Mouse (Mus musculus): ENCODE measurements around the gene Rbm20. TPM values are rescaled to one million over a fixed set of nuclear protein-coding genes. Genes with fewer than 3 reads are reported as not detected.

The Rbm20 gene
- polyA plus RNA-seq, 1 experiment, result 0.71 TPM

DNA sequence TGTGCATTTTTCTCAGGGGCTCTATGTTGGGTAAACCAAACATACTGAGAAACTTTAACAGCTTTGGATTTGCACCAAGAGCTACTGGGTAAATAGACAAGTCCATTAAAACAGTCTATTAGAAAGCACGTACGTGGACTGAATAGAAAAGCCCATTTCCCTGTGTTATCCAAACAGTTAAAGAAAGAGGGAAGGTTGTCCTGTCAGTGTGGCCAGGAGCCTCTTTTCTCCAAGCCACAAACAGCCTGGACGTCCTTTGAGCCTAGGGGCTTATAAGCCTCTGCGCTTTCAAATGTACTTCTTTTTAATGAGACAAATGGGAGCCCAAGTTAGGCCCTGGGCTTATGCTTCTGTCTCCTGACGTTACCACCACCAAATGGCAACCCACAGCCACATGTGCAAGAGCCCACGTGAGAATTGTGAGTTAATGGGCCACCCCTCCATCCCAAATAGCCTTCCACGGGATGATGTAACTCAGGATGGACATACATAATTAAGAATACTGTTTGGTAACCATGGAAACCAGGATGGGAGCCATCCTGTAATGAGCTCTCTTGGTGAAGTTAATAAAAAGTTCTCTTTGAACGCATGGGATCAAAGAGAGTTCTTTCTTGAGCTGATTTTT, 156.8 kb downstream of the Rbm20 start:
- Histone ChIP-seq H3K27ac (replicated peaks; ENCODE audit: low read depth, low read length) (no peak overlapping the region), H3K4me3 (ENCODE audit: insufficient read depth, low read depth, low read length) (no peak overlapping the region), H3K4me1 (ENCODE audit: control insufficient read depth, insufficient read depth, insufficient read length, low read length) (no peaks in the 10 kb centered on the region)

DNA sequence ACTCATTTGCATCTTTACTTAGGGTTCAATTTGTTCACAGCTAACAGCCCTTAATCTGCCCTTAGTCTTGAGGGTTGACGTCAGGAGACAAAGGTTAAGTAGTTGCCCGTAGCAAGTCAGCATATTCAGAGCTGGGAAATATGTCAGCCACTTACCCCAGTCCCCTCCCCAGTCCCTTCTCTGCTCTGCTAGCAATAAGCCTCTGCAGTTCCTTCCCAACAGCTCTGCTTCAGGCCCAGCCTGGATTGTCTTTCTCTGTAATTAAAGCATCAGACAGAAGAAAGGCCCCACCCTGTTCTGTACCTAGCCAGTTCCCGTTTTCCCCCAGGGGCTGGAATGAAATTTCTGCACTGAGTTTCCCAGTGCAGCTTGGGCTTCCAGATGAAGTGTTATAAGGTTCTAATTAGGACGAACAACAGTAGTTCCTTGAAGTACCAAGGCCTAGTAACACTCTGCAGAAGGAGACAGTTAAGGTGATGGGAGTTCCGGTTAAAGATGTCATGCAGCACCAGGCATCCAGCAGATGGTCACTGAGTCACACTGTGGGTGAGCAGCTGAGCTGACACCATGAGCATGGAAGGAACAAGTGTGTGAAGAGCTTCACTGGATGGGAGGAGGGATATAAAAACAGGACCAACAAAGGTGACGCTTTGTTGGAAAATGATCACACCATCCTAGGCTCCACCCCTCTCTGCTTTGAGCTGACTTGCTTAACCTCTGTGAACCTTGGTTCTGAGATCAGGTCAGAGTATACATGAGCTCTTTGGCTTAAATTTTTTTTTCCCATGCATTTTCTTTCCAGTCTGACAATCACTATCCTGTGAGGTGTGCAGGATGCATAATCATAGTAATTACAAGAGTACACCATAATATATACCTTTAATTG, 159.7 kb downstream of the Rbm20 start:
- Histone ChIP-seq H3K4me3 (ENCODE audit: insufficient read depth, low read depth, low read length) (no peak overlapping the region), H3K4me1 (ENCODE audit: control insufficient read depth, insufficient read depth, insufficient read length, low read length) (no peaks in the 10 kb centered on the region), H3K27ac (replicated peaks; ENCODE audit: low read depth, low read length) (no peak overlapping the region)

DNA sequence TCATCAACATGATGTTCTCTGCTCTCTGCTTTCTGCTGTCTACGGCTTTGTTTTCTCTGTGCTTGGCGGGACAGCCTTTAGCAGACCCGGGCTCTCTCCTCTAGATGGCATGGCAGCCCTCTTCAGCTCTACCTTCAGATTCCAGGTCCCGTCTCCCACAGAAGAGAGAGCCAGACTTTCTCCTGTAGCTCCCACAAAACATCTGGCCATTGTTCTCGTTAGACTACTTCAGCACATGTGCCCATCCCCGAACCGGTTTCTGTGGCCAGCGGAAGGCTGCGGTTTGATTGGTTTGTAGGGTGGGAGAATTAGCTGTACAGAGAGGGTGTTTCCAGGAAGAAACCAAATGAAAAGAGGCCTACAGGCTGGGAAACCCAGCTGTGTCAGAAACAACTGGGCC, 161.7 kb downstream of the Rbm20 start:
- Histone ChIP-seq H3K27ac (replicated peaks; ENCODE audit: low read depth, low read length) (no peak overlapping the region), H3K4me3 (ENCODE audit: insufficient read depth, low read depth, low read length) (no peak overlapping the region), H3K4me1 (ENCODE audit: control insufficient read depth, insufficient read depth, insufficient read length, low read length) (no peaks in the 10 kb centered on the region)

DNA sequence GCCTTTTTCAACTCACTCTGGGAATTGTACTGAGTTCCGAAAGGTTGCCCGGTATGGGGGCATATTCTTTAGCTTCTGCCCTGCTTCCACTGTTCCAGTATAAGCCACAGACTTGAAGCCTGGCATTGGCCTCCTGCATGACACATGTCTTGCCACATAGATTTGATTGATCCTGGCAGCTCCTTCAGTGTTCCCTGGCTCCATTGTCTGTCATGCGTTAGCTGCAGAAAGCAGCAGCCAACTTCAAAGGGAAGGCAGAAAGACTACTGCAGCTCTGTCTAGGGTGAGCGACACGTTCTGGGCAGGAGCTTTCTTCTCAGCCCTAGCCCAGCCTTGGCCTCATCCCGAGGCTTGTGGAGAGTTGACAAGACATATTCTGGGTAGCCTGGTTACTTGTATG, 162.7 kb downstream of the Rbm20 start:
- no peaks in the 10 kb centered on the region for H3K4me1 ChIP-seq (ENCODE audit: control insufficient read depth, insufficient read depth, insufficient read length, low read length)
- H3K4me3 ChIP-seq (ENCODE audit: insufficient read depth, low read depth, low read length), result no peak overlapping the region
- no peak overlapping the region for H3K27ac ChIP-seq (replicated peaks; ENCODE audit: low read depth, low read length)

DNA sequence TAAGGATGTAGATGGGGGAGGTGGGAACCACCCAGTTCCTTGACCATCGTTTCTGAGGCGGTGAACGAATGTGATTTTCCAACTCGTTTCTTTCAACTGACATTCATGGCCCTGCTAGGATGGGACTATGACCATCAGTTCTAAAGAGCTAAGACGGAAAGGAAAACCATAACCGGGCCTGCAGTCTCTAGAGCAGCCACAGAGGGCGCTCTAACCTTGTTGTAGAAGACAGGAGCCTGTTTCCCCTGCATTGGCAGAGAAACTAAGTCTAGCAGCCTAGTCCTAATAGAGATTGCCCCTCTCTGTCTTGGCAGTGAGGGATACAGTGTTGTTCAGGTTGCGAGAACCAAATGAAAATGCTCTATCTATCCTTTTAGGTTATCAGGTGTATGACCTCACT, 164.8 kb downstream of the Rbm20 start:
- H3K4me1 ChIP-seq (ENCODE audit: control insufficient read depth, insufficient read depth, insufficient read length, low read length), result no peaks in the 10 kb centered on the region
- H3K27ac ChIP-seq (replicated peaks; ENCODE audit: low read depth, low read length), result no peak overlapping the region
- H3K4me3 ChIP-seq (ENCODE audit: insufficient read depth, low read depth, low read length), result no peak overlapping the region

DNA sequence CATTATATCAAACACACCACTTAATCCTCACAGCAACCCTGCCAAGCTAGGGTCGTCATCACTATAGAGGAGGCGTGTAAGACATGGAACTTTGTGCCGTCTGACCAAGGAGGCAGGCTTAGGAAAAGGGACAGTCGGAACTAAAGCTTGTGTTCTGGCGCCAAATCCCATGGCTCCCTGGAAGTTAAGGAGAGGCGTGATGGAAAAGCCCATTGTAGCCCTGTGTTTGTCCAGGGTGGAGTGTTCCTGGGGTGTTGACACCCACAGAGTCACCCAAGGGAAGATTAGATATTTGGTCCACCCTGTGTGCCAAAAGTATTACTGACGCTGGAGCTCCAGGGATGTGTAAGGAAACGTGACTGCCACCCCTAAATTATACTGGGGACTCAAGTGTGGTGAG, 166.9 kb downstream of the Rbm20 start:
- no peak overlapping the region for H3K27ac ChIP-seq (replicated peaks; ENCODE audit: low read depth, low read length)
- no peaks in the 10 kb centered on the region for H3K4me1 ChIP-seq (ENCODE audit: control insufficient read depth, insufficient read depth, insufficient read length, low read length)
- no peak overlapping the region for H3K4me3 ChIP-seq (ENCODE audit: insufficient read depth, low read depth, low read length)

DNA sequence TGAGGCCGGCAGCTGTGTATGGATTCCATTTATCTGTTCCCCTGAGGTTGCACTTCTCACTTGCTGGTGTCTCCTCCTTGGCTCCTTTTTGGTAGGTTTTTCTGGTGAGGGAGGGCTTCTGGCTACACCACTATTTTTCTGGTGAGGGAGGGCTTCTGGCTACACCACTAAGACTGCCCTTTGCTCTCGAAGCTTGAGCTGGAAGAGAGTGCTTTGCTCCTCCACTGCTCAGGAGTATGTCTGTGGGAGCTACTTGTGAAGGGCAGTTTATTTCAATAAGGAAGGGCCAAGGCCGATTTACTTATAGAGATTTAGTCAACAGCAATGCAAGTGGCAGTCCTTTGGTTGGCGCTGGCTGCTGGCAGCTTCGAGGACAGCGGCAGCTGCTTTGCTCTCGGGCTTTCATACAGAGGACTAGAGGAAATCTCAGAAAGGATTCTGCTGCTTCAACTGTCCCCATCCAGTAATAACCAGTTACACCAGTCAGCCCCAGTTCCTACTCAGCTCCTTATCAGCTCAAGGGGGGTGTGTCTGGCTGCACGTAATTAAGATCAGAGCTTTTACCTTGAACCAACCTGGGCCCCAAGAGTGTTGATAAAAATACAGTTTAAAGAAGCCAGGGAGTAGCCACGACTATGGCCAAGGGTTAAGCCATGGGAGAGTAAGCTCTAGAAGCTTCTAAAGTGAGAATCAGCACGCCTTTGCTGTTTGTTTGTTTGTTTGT, 171.3 kb downstream of the Rbm20 start:
- H3K27ac ChIP-seq (replicated peaks; ENCODE audit: low read depth, low read length), result no peak overlapping the region
- peaks cover 16% of the 10 kb centered on the region for H3K4me1 ChIP-seq (ENCODE audit: control insufficient read depth, insufficient read depth, insufficient read length, low read length)
- no peak overlapping the region for H3K4me3 ChIP-seq (ENCODE audit: insufficient read depth, low read depth, low read length)

DNA sequence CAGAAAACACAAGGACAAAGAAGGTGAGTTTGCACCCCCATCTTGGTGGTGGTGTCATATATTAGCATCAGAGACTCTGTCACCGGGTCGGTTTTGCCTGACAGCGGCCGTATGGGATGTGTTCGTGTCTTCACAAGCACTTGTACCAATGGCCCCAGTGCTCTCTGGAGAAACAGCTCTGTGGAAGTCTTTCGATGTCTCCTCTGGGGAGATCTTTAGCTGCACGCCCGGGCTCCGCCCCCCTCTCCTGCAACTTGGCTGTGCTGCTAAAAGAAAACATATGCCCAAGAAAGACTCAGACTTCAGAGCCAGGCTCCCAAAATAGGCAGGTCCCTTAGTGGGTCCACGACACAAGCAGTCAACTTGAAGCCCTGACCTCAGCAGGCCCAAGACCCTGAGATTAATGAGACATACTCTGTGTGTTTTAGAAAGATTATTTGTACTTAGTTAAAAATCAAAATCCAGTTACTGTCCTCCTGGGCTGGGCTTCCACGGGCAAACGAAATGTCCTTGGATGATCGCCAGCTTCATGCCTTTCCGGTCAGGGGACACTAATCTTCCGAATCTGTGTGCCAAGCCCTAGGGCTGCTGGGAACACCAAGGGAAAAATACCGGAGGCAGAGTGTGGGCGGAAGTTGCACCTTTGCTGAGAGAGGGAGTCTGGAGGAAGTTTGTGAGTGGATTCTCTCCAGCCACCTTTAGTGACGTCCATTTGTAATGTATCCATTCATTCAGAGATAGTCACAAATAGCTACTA, 173.2 kb downstream of the Rbm20 start:
- Histone ChIP-seq H3K4me1 (ENCODE audit: control insufficient read depth, insufficient read depth, insufficient read length, low read length) (peaks cover 17% of the 10 kb centered on the region), H3K4me3 (ENCODE audit: insufficient read depth, low read depth, low read length) (peak overlapping the region; percentile 6; the same call in 1 of the 2 replicates), H3K27ac (replicated peaks; ENCODE audit: low read depth, low read length) (peak overlapping the region; percentile 86)

DNA sequence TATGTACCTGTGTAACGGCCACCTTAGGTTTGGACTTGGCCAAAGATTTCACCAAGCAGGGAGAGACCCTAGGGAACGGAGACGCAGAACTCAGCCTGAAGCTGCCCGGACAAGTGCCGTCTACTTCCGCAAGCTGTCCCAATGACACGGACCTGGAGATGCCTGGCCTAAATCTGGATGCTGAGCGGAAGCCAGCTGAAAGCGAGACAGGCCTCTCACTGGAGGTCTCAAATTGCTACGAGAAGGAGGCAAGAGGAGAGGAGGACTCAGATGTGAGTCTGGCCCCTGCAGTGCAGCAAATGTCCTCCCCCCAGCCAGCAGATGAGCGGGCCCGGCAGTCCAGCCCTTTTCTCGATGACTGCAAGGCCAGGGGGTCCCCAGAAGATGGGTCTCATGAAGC, 174.2 kb downstream of the Rbm20 start:
- Histone ChIP-seq H3K4me3 (ENCODE audit: insufficient read depth, low read depth, low read length) (no peak overlapping the region), H3K4me1 (ENCODE audit: control insufficient read depth, insufficient read depth, insufficient read length, low read length) (peaks cover 18% of the 10 kb centered on the region), H3K27ac (replicated peaks; ENCODE audit: low read depth, low read length) (0 out of 2 replicates have a peak overlapping the region, but pooled peaks have one; percentile 86)

DNA sequence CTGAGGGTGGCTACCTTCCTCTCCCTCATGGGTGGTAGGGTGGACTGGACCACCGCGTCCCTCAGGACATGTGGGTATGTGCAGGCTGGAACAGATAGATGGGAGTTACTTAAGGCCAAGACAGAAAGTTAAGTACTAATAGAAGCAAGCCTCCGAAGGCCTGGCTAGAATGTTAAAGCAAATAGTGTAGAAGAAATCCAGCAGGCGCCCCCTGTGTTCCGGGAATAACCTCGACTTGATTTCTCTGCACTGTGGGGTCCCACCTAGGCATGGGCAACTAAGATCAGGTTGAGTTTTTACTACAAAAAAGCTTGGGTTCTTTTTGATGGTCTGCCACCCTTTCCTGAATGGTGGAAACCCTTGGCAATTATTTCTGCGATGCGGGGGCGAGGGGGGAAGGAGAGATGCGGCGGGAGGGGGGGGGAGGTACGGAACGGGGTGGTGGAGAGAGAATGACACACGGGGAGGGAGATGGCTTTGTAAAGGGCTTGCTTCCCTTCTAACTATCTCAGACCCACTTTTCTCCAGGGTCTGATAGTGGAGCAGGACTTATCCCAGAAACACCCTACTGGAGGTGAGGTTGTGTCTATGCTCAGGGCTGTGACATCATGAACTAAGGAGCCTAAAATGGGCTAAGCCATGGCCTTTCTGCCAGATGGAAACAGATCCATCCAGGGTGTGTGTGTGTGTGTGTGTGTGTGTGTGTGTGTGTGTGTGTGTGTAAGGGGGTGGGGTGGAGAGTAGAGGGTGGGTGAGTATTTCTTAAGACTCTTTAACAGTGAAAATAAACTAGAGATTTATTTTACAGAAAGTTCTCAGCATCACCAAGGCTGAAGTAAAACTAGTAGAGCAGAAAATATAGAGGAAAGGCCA, 175.0 kb downstream of the Rbm20 start:
- H3K27ac ChIP-seq (replicated peaks; ENCODE audit: low read depth, low read length), result no peak overlapping the region
- no peak overlapping the region for H3K4me3 ChIP-seq (ENCODE audit: insufficient read depth, low read depth, low read length)
- H3K4me1 ChIP-seq (ENCODE audit: control insufficient read depth, insufficient read depth, insufficient read length, low read length), result peaks cover 18% of the 10 kb centered on the region

DNA sequence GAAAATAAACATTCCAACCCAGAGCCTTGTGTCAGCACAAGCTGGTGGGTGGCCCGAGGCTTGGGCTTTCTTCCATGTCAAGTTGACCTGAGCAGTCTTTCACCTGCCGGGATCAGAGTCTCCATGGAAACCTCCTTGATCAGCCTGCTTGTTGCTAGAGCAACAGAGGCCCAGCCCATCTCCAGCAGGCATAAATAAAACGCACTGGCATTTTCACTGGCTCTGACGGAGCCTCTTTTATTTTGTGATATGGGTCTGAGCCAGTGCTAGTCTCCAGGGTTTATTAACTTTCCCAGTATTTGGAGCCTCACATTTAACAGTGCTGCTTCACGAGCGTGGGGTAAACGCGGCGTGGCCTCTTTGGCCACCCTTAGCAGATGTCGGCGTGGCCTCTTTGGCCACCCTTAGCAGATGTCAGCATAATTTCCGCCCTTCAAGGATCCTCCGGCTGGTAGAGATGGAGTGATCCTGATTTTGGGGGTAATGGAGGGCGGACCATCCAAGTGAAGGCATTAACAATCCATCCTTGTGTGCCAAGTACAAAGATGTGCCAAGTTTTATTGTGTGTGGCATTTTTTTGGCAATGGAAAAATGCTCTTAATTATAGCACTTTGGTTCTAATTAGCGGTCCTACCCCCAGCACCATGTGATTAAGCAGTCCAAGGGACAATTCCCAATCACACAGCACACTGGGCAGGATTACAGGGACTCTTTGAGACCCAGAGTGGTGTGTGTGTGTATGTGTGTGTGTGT, 175.8 kb downstream of the Rbm20 start:
- H3K4me1 ChIP-seq (ENCODE audit: control insufficient read depth, insufficient read depth, insufficient read length, low read length), result peaks cover 18% of the 10 kb centered on the region
- no peak overlapping the region for H3K4me3 ChIP-seq (ENCODE audit: insufficient read depth, low read depth, low read length)
- H3K27ac ChIP-seq (replicated peaks; ENCODE audit: low read depth, low read length), result no peak overlapping the region

DNA sequence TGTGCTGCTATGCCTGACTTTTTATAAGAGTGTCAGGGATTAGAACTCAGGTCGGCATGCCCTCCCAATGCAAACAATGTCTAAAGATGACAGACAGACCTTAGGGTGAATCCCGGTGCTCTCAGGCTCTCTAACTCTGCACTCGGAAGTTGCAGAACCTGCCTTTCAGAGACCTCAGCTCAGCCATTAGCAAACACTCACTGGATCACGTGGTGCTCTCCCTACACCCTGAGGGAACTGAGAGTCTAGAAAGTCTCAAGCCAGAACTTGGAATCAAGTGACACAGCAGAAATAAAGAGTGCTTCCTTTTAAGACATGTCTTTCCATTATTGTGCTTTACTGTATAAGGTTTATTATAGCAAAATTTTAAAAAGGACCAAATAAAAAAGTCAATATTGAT, 177.9 kb downstream of the Rbm20 start:
- H3K4me3 ChIP-seq (ENCODE audit: insufficient read depth, low read depth, low read length), result no peak overlapping the region
- H3K4me1 ChIP-seq (ENCODE audit: control insufficient read depth, insufficient read depth, insufficient read length, low read length), result peaks cover 16% of the 10 kb centered on the region
- no peak overlapping the region for H3K27ac ChIP-seq (replicated peaks; ENCODE audit: low read depth, low read length)

DNA sequence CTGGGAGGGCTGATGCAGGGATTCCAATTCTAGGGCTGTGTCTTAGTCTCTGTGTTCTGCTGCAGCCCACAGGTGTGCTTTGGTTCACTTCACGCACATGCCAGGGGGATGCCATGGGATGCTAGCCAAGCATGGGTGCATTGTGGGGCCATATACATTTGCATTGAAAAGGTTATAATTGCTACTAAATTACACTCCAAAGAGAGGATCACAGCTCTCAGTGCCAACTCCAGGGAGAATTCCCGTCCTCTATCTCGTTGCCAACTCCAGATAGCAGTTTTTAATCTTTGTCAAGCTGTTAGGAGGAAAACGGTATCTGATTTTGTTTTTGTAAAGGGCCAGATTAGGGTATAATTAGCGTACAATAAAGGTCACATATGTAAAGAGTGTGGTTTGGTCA, 178.7 kb downstream of the Rbm20 start:
- Histone ChIP-seq H3K4me1 (ENCODE audit: control insufficient read depth, insufficient read depth, insufficient read length, low read length) (peaks cover 12% of the 10 kb centered on the region), H3K4me3 (ENCODE audit: insufficient read depth, low read depth, low read length) (no peak overlapping the region), H3K27ac (replicated peaks; ENCODE audit: low read depth, low read length) (no peak overlapping the region)
